Mouse (Mus musculus): ENCODE results near the gene Cldn12. TPM values are rescaled to one million over a fixed set of nuclear protein-coding genes. Genes with fewer than 3 reads are reported as not detected.

Cldn12 gene
- total RNA-seq, 1 experiment: 42.9 TPM

DNA sequence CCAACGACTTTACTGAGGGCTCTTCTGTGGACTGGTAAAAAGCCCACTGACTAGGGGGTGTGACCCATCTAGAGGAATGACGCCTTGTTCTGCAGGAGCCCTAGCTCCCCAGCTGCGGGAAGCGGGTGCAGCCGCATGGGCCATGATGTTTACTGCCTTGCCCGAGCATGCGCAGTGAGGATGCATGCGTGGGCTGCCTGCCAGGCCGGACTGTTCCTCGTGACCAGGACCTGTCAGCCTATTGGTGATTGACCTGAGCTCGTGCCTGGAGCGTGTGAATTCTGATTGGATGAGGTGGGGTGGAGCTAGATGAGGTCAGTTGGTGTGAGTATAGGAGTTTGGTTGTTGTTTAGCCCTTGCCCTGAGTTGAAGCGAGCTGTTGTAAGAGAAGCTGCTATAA, 10.3 kb downstream of the Cldn12 start:
- in situ Hi-C loops (cut with MboI; ENCODE audit: low sequenced_read_pairs in 2 of 2, unreplicated experiment in 2 of 2): no loop called here
- Histone ChIP-seq H3K4me1 (ENCODE audit: control insufficient read depth in 2 of 2, insufficient read depth in 2 of 2, low read length in 2 of 2, poor library complexity in 1 of 2) (peaks cover 0 to 13% of the 10 kb centered on the region in 2 experiments; a peak in 3 of 4 replicates), H3K27ac (ENCODE audit: insufficient read depth, low read depth, low read length, poor library complexity, severe bottlenecking) (no peak overlapping the region), H3K9me3 (ENCODE audit: control insufficient read depth, insufficient read depth, low read depth, low read length) (no peaks in the 10 kb centered on the region), H3K4me3 (ENCODE audit: insufficient read depth in 1 of 2, low read depth in 1 of 2, low read length in 2 of 2, poor library complexity in 1 of 2, severe bottlenecking in 1 of 2) (peak overlapping the region; percentile 17 to 29; a peak in 3 of 4 replicates), H3K9ac (ENCODE audit: insufficient read depth, low read depth, low read length, poor library complexity, severe bottlenecking) (no peak overlapping the region), H3K36me3 (ENCODE audit: control insufficient read depth, insufficient read depth, low read length, poor library complexity, severe bottlenecking) (peaks cover 8% of the 10 kb centered on the region; the same call in 1 of the 2 replicates)
- peak; percentile 58; the same call in 1 of the 2 replicates for TF ChIP-seq CHD2 (IDR thresholded peaks at IDR 0.05; ENCODE audit: low read depth, low read length)
- 0 out of 2 replicates have a peak, but pooled peaks have one; percentile 34 for TF ChIP-seq HCFC1 (IDR thresholded peaks at IDR 0.05; ENCODE audit: borderline replicate concordance, insufficient read depth, low read length)
- no peak for TF ChIP-seq ZNF384 (IDR thresholded peaks at IDR 0.05; ENCODE audit: low read depth, low read length)
- no peak for TF ChIP-seq ZC3H11A (IDR thresholded peaks at IDR 0.05; ENCODE audit: borderline replicate concordance, low read depth, low read length)
- no peak for DNase-seq (ENCODE audit: low read depth, low spot score)

DNA sequence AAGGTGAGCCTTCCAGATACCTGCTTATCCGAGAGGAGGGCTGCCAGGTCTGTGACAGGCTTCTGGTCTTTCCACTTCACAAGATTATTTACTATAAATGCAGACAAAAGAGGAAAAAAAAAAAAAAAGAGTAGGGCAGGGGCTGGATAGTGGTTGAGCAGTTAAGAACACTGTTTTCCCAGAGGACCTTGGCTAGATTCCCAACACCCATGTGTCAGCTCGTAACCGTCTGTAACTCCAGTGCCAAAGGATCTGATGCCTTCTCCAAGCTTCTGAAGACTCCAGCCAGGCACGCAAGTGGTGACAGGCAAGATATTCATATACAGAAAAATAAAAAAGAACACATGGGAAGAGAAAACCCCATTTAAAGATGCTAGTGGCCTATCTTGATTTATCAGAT, 11.4 kb downstream of the Cldn12 start:
- H3K27ac ChIP-seq (ENCODE audit: insufficient read depth, low read depth, low read length, poor library complexity, severe bottlenecking): no peak overlapping the region
- peaks cover 6% of the 10 kb centered on the region; the same call in 1 of the 2 replicates for H3K36me3 ChIP-seq (ENCODE audit: control insufficient read depth, insufficient read depth, low read length, poor library complexity, severe bottlenecking)
- in situ Hi-C loops (cut with MboI; ENCODE audit: low sequenced_read_pairs in 2 of 2, unreplicated experiment in 2 of 2): no loop called here
- H3K4me1 ChIP-seq (ENCODE audit: control insufficient read depth in 2 of 2, insufficient read depth in 2 of 2, low read length in 2 of 2, poor library complexity in 1 of 2): peaks cover 0 to 8% of the 10 kb centered on the region in 2 experiments; a peak in 2 of 4 replicates
- no peak overlapping the region for H3K9ac ChIP-seq (ENCODE audit: insufficient read depth, low read depth, low read length, poor library complexity, severe bottlenecking)
- H3K4me3 ChIP-seq (ENCODE audit: insufficient read depth in 1 of 2, low read depth in 1 of 2, low read length in 2 of 2, poor library complexity in 1 of 2, severe bottlenecking in 1 of 2): no peak overlapping the region
- no peaks in the 10 kb centered on the region for H3K9me3 ChIP-seq (ENCODE audit: control insufficient read depth, insufficient read depth, low read depth, low read length)
- TF ChIP-seq ZC3H11A (IDR thresholded peaks at IDR 0.05; ENCODE audit: borderline replicate concordance, low read depth, low read length) (no peak), HCFC1 (IDR thresholded peaks at IDR 0.05; ENCODE audit: borderline replicate concordance, insufficient read depth, low read length) (no peak), CHD2 (IDR thresholded peaks at IDR 0.05; ENCODE audit: low read depth, low read length) (no peak)
- DNase-seq (ENCODE audit: low read depth, low spot score): no peak

- in situ Hi-C loops (cut with MboI; ENCODE audit: low sequenced_read_pairs in 2 of 2, unreplicated experiment in 2 of 2): no loop called here
- TF ChIP-seq CHD2 (IDR thresholded peaks at IDR 0.05; ENCODE audit: low read depth, low read length) (no peak), MAFK (IDR thresholded peaks at IDR 0.05; ENCODE audit: insufficient read depth, low read depth, low read length) (no peak), ZNF384 (IDR thresholded peaks at IDR 0.05; ENCODE audit: low read depth, low read length) (no peak), ZC3H11A (IDR thresholded peaks at IDR 0.05; ENCODE audit: borderline replicate concordance, low read depth, low read length) (no peak), HCFC1 (IDR thresholded peaks at IDR 0.05; ENCODE audit: borderline replicate concordance, insufficient read depth, low read length) (no peak)
- Histone ChIP-seq H3K4me1 (ENCODE audit: control insufficient read depth in 2 of 2, insufficient read depth in 2 of 2, low read length in 2 of 2, poor library complexity in 1 of 2) (peaks cover 0 to 2% of the 10 kb centered on the region in 2 experiments; a peak in 2 of 4 replicates), H3K27ac (ENCODE audit: insufficient read depth, low read depth, low read length, poor library complexity, severe bottlenecking) (no peak overlapping the region), H3K9ac (ENCODE audit: insufficient read depth, low read depth, low read length, poor library complexity, severe bottlenecking) (no peak overlapping the region), H3K36me3 (ENCODE audit: control insufficient read depth, insufficient read depth, low read length, poor library complexity, severe bottlenecking) (no peaks in the 10 kb centered on the region), H3K9me3 (ENCODE audit: control insufficient read depth, insufficient read depth, low read depth, low read length) (no peaks in the 10 kb centered on the region), H3K4me3 (ENCODE audit: insufficient read depth in 1 of 2, low read depth in 1 of 2, low read length in 2 of 2, poor library complexity in 1 of 2, severe bottlenecking in 1 of 2) (no peak overlapping the region)
- no peak for DNase-seq (ENCODE audit: low read depth, low spot score)
Measured at GRCm38 (mm10) chr5:5501583-5501982, 13.2 kb downstream of the Cldn12 start.

- no peak for TF ChIP-seq ZC3H11A (IDR thresholded peaks at IDR 0.05; ENCODE audit: borderline replicate concordance, low read depth, low read length)
- TF ChIP-seq ZNF384 (IDR thresholded peaks at IDR 0.05; ENCODE audit: low read depth, low read length): no peak
- TF ChIP-seq MAFK (IDR thresholded peaks at IDR 0.05; ENCODE audit: insufficient read depth, low read depth, low read length): no peak
- TF ChIP-seq HCFC1 (IDR thresholded peaks at IDR 0.05; ENCODE audit: borderline replicate concordance, insufficient read depth, low read length): no peak
- TF ChIP-seq CHD2 (IDR thresholded peaks at IDR 0.05; ENCODE audit: low read depth, low read length): no peak
- Histone ChIP-seq H3K4me1 (ENCODE audit: control insufficient read depth in 2 of 2, insufficient read depth in 2 of 2, low read length in 2 of 2, poor library complexity in 1 of 2) (no peaks in the 10 kb centered on the region), H3K4me3 (ENCODE audit: insufficient read depth in 1 of 2, low read depth in 1 of 2, low read length in 2 of 2, poor library complexity in 1 of 2, severe bottlenecking in 1 of 2) (no peak overlapping the region), H3K27ac (ENCODE audit: insufficient read depth, low read depth, low read length, poor library complexity, severe bottlenecking) (no peak overlapping the region), H3K9me3 (ENCODE audit: control insufficient read depth, insufficient read depth, low read depth, low read length) (no peaks in the 10 kb centered on the region), H3K9ac (ENCODE audit: insufficient read depth, low read depth, low read length, poor library complexity, severe bottlenecking) (no peak overlapping the region), H3K36me3 (ENCODE audit: control insufficient read depth, insufficient read depth, low read length, poor library complexity, severe bottlenecking) (no peaks in the 10 kb centered on the region)
- in situ Hi-C loops (cut with MboI; ENCODE audit: low sequenced_read_pairs in 2 of 2, unreplicated experiment in 2 of 2): loop anchor here in 1 of 2 experiments (10.0 kb wide), 1 partner anchor 258 kb away; no protein-coding TSS in a partner anchor
- DNase-seq (ENCODE audit: low read depth, low spot score): no peak
Measured at GRCm38 (mm10) chr5:5496393-5496792, 18.4 kb downstream of the Cldn12 start.
